Mouse (Mus musculus) NIH3T3 (cell line): ENCODE measurements around the gene Gm49342.
"Not testable (repeated sequence)": the region's sequence is repeated elsewhere in the genome, so short reads cannot be mapped to it uniquely, and the experiment has no call there.

Experiments used
- DNase-seq: peaks from one replicate; pipeline ENCODE4 v3.0.0-alpha.2; 2012; ENCODE audit warnings: low read depth

The Gm49342 gene

DNA sequence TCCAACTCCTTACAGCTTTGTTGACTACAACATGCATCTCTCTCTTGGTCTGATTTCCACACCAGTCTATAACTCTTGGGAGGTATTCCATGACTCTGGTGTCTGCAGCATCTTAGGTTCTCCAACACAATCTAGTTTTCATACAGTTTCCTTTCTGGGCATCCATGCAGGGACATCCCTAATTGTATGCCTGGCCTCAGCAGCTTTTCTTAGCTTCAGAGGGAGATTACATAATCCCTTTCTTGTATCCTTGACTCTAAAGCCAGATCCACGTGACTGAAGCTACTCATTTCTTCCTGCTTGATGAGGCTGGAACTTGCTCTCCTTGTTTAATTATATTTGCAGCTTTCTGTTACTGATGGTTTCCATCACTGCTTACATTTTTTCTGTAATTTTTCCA, 7.7 kb upstream of the Gm49342 start:
- peak; percentile 1 for DNase-seq

GRCm38 (mm10) chr14:50938119-50938908, 6.0 kb upstream of the Gm49342 start:
- DNase-seq, result no peak

GRCm38 (mm10) chr14:50938940-50939339, 5.4 kb upstream of the Gm49342 start:
- peak; percentile 28 for DNase-seq

DNA sequence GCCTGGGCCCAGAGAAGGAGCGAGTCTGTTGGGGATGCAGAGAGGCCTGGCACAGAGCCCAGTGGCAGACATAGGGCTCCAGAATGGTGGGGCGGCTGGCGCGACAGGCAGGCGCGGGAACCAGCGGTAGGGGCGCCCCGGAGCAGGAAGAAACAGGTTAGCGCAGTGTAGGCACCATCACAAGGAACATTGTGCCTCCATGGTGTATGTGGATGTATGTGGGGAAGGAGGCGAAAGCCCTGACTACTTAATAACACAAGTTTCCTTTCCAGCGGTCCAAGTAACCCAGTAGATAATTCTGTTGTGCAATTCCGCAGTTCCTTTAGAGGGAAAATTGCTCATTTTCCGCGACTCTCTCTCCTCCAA, 334 bp downstream of the Gm49342 start:
- DNase-seq, result peak; percentile 76

- DNase-seq, result not testable (repeated sequence)
Measured at GRCm38 (mm10) chr14:50945081-50945480, 764 bp downstream of the Gm49342 start.

DNA sequence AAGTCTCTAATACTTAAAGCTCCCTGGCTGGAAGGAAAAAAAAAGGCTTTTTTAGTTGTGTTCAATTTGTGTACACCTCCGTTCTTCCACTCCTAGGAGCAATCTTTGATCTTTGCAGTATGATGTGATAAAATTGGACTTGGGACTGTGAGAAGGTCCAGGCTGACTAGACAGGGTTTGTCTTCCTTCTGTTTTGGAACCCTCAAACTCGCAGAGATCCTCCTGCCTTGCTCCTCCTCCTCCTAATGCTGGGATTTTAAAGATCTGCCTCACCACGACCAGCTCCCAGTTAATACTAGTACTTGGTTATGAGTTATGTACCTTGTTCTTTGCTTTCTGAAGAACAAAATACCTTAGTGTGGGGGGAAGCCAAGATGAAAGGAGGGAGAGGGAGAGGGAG, 1.2 kb downstream of the Gm49342 start:
- not testable (repeated sequence) for DNase-seq

- no peak for DNase-seq
Measured at GRCm38 (mm10) chr14:50955487-50955886, 11.2 kb downstream of the Gm49342 start.

DNA sequence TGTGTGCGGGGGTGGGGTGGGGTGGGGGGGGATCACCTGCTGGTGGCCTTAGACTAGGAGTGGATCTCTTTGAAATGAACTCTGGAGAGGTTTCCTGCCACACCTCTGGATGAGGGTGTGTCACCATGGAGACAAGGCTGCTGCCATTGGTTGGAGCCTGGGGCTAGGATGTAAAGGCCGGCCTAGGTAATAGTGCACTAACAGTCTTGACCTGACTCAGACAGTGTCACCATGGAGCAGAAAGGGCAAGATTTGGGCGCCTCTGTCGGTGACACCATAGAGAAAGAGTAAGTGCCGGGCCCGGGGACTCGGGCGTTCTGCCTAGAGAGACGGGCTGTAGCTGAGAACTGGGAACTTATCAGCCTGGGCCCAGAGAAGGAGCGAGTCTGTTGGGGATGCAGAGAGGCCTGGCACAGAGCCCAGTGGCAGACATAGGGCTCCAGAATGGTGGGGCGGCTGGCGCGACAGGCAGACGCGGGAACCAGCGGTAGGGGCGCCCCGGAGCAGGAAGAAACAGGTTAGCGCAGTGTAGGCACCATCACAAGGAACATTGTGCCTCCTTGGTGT, 11.7 kb downstream of the Gm49342 start, which contains the start of gene Pnp2:
TSS of gene Pnp2 (plus strand) at position 51 of the 567 bp plus-strand sequence.
- not testable (repeated sequence) for DNase-seq

- DNase-seq, result not testable (repeated sequence)
Measured at GRCm38 (mm10) chr14:50956724-50957123, 12.4 kb downstream of the Gm49342 start.

GRCm38 (mm10) chr14:50957146-50957545, 12.8 kb downstream of the Gm49342 start:
- not testable (repeated sequence) for DNase-seq

DNA sequence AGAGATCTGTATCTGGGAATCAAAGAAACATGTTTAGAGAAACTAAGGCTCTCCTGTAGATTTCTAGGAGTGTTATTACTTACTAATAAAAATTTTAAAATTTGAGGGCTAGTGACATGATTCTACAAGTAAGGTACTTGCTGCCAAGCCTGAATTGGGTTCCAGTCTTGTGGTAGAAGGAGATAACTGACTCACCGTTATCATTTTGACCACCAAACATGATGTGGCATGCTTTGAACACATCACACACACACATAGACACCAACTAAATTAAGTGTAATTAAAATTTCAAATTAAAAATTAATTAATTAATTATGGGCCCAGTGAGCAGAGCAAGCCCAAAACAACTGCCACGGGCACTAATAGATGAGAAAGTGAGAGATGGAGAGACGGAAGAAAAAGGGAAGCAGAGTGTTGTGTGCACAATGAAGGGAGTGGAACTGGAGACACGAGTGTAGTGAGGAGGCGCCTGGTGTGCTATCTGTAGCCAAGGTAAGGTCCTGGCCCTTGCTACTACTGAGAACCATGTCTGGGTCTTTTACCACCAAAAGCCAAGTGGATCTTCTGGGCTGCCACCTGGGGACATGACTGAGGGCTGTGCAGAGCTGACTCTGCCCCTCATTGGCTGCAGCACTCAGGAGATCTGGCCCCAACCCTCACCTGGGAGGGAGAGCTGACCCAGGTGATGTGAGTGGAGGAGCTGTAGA, 14.1 kb downstream of the Gm49342 start:
- DNase-seq, result not testable (repeated sequence)

DNA sequence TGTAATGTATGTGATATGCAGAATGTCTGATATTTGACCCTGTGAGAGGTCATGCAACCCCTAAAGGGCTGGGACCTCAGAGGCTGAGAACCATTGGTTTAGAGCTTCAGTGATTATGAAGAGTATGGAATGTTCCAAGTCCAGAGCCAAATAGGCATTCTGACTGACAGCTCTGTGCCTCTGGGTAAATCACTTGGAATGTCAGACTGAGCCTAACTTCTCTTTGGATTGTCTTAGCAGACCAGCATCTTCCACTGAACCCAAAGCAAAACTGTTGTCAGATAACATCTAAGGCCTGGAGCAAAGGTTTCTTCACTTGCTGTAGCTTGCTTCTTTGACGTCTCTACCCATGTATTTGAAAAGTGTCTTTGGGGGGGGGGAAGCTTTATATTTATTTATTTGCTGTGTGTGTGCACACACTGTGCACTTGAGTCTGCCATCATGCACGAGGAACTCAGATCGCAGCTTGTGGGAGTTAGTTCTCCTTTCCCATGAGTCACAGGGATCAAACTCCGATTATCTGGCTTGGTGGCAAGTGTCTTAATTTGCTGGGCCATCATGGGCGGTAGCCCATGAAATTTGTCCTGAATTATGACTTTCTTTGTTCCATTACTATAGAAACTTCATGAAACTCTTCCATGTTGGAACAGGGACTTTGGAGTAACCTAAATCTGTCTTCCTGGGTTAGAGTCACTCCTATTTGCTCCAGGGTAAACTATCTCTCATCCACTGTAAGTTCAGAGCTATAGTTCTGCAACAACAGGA, 24.1 kb downstream of the Gm49342 start:
- peak; percentile 21 for DNase-seq

DNA sequence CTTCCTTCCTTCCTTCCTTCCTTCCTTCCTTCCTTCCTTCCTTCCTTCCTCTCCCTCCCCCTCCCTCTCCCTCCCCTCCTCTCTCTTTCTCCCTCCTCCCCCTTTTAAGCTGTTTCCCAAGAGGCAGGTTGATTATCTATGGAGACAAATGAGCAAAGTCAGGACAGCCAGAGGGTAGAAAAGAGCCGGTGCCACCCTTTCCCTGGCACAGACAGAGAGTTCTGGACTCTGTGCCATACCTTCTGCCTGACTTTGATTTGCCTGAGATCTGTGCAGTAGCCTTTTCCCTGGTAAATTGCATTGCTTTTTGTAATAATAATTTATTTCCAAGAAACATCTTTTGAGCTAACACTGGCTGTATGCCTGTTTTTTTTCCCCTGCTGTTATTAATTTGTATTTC, 24.7 kb downstream of the Gm49342 start:
- no peak for DNase-seq

DNA sequence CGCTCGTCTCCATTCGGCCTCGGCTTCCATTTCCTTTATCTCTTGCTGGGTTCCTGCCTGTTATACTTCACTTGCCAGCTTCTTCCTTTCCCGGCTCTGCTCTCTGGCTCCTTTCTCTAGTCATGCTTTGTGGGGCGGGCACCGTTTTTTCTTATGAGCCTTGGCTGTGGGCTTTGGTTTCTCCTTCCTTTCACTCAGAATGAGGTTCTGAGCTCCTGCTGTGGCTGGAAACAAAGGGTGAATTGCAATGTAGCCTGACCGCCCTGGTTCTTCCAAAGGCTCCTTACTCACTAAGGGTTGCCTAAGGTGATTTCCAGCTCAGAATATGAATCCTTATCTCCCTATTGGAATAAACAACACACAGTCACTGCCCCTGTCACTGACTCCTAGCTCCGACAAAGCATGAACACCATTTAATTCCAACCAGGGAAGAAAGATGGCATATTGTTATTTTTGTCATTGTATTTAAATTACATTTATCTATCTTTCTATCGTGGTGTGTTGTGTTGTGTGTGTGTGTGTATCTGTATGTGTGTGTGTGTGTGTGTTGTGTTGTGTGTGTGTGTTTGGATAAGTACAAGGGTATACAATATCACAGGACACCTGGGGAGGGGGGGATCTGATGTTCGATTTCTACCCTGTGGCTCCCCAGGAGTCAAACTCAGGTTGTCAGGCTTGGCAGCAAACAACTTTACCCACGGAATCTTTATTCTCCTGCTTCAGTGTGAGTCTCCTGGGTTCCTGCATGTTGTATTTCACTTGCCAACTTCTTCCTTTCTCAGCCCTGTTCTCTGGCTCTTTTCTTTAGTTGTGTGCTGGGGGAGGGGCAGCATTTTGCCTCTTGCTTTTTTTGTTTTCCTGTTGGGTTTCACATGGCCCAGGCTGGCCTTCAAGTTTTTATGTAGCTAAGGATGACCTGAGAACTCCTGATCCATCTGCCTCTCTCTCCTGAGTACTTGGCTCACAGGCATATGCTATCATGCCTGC, 25.5 kb downstream of the Gm49342 start:
- no peak for DNase-seq

- no peak for DNase-seq
Measured at GRCm38 (mm10) chr14:50970822-50971221, 26.5 kb downstream of the Gm49342 start.

GRCm38 (mm10) chr14:50973054-50973453, 28.7 kb downstream of the Gm49342 start:
- DNase-seq, result not testable (repeated sequence)

GRCm38 (mm10) chr14:50973700-50974099, 29.4 kb downstream of the Gm49342 start:
- no peak for DNase-seq

DNA sequence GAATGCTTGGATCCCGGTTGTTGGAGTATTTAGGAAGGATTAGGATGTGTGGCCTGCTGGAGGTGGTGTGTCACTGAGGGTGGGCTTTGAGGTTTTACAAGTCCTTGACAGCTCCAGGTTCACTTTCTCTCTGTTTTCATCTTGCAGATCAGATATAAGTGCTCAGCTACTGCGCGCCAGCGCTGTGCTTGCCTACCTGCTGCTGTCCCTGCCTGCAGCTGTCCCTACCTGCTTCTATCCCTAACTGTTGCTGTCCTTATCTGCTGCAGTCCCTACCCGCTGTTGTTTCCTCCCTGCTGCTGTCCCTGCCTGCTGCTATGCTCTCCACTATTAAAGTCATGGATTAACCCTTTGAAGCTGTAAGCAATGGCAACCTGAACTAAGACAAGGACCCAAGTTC, 30.7 kb downstream of the Gm49342 start:
- no peak for DNase-seq

DNA sequence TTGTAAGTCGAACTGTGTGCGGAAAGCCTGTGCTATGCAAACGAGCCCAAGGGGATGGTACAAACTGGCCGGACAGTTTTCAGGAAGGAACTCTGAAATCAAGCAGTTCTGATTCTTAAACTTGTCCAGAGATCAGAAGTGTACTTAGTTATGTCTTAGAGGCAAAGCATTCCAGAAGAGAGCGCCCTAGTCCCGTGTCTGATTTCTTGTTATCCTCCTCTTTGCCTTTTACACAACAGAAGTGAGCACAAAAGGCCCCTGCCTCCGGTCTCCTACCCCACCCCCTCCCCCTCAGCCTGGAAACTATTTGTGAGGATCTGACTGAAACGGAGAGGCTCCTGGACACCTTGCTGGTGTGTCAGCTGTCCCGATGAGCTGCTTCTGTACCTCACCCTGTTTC, 32.4 kb downstream of the Gm49342 start:
- no peak for DNase-seq

- DNase-seq, result not testable (repeated sequence)
Measured at GRCm38 (mm10) chr14:50978451-50978850, 34.1 kb downstream of the Gm49342 start.

- no peak for DNase-seq
Measured at GRCm38 (mm10) chr14:50979631-50980030, 35.3 kb downstream of the Gm49342 start.
